Mouse (Mus musculus) midbrain, embryonic 13.5 days (tissue): Measurements from ENCODE around the gene Acta1. TPM values are rescaled to one million over a fixed set of nuclear protein-coding genes. Genes with fewer than 3 reads are reported as not detected.

ENCODE experiments used
- ATAC-seq: fragments of 200-750 bp; cut with Nextera tagmentation; 2 replicates; pipeline ENCODE4 v1.8.0; 2017; ENCODE audit warnings: mild to moderate bottlenecking, moderate TSS enrichment, moderate library complexity
- H3K27ac ChIP-seq: fragments of 300-500 bp; sonication (generic); 2 replicates; pipeline ENCODE4 v1.5.1; 2015; ENCODE audit warnings: inconsistent platforms, mild to moderate bottlenecking, moderate library complexity
- H3K27me3 ChIP-seq: fragments of 300-500 bp; sonication (generic); 2 replicates; pipeline ENCODE4 v1.6.1; 2015; ENCODE audit warnings: mild to moderate bottlenecking, inconsistent platforms
- H3K36me3 ChIP-seq: fragments of 300-500 bp; sonication (generic); 2 replicates; pipeline ENCODE4 v1.6.1; 2015; ENCODE audit warnings: mild to moderate bottlenecking, inconsistent platforms
- H3K4me1 ChIP-seq: fragments of 300-500 bp; sonication (generic); replicated peaks from 2 replicates; pipeline ENCODE4 v1.6.1; 2015; ENCODE audit warnings: inconsistent platforms
- H3K4me2 ChIP-seq: fragments of 300-500 bp; sonication (generic); replicated peaks from 2 replicates; pipeline ENCODE4 v1.6.1; 2015; ENCODE audit warnings: moderate library complexity, mild to moderate bottlenecking, inconsistent platforms
- H3K4me3 ChIP-seq: fragments of 300-500 bp; sonication (generic); replicated peaks from 2 replicates; pipeline ENCODE4 v1.5.1; 2015; ENCODE audit warnings: mild to moderate bottlenecking, inconsistent platforms
- H3K9ac ChIP-seq: fragments of 300-500 bp; sonication (generic); replicated peaks from 2 replicates; pipeline ENCODE4 v1.6.1; 2015; ENCODE audit warnings: mild to moderate bottlenecking, inconsistent platforms
- H3K9me3 ChIP-seq: fragments of 300-500 bp; sonication (generic); 2 replicates; pipeline ENCODE4 v1.6.1; 2016; ENCODE audit warnings: mild to moderate bottlenecking, inconsistent platforms
- WGBS: fragments of 180-500 bp; shearing (Covaris S2); methylation state at CpG from one replicate; pipeline ENCODE4 v1.1.7; 2015; 5-methylcytosine and 5-hydroxymethylcytosine counted together
- polyA plus RNA-seq: library from polyadenylated mRNA; unstranded; fragments of >200 nt; fragmentation: Nextera tagmentation; extraction: Ambion mirVana; gene quantifications from 2 replicates; pipeline ENCODE4 v1.2.1, GENCODE M21; 2015

Gene Acta1
- polyA plus RNA-seq, 1 experiment from 2014 or later, result 2.3 TPM

GRCm38 (mm10) chr8:123895230-123895629 lies 679 bp upstream of the Acta1 start:
- Histone ChIP-seq H3K4me3 (no peak overlapping the region), H3K9me3 (no peaks in the 10 kb centered on the region), H3K4me2 (no peak overlapping the region), H3K9ac (no peak overlapping the region), H3K27me3 (peaks cover 62% of the 10 kb centered on the region), H3K36me3 (peaks cover 9% of the 10 kb centered on the region), H3K4me1 (peaks cover 21% of the 10 kb centered on the region), H3K27ac (no peak overlapping the region)
- WGBS, result 72% methylated on average over 4 of the region's 4 CpGs
- ATAC-seq, result no peak

GRCm38 (mm10) chr8:123893413-123893812 lies 1.1 kb downstream of the Acta1 start:
- H3K27me3 ChIP-seq, result peaks cover 77% of the 10 kb centered on the region
- no peak overlapping the region for H3K9ac ChIP-seq
- H3K27ac ChIP-seq, result no peak overlapping the region
- ATAC-seq, result no peak
- H3K4me2 ChIP-seq, result no peak overlapping the region
- H3K9me3 ChIP-seq, result no peaks in the 10 kb centered on the region
- H3K4me1 ChIP-seq, result peaks cover 21% of the 10 kb centered on the region
- peaks cover 1% of the 10 kb centered on the region; the same call in 1 of the 2 replicates for H3K36me3 ChIP-seq
- 86% methylated on average over 11 of the region's 11 CpGs for WGBS
- H3K4me3 ChIP-seq, result no peak overlapping the region

GRCm38 (mm10) chr8:123892586-123893155 lies 1.9 kb downstream of the Acta1 start:
- H3K4me2 ChIP-seq, result peak overlapping the region; percentile 72
- H3K9ac ChIP-seq, result peak overlapping the region; percentile 69
- H3K9me3 ChIP-seq, result no peaks in the 10 kb centered on the region
- peak overlapping the region; percentile 48 for H3K4me3 ChIP-seq
- 12% methylated on average over 30 of the region's 30 CpGs for WGBS
- no peak overlapping the region for H3K27ac ChIP-seq
- H3K36me3 ChIP-seq, result no peaks in the 10 kb centered on the region
- peaks cover 77% of the 10 kb centered on the region for H3K27me3 ChIP-seq
- ATAC-seq, result peak; percentile 41
- H3K4me1 ChIP-seq, result peaks cover 21% of the 10 kb centered on the region

GRCm38 (mm10) chr8:123891883-123892585 lies 2.5 kb downstream of the Acta1 start:
- H3K27ac ChIP-seq, result peak overlapping the region; percentile 39; the same call in 1 of the 2 replicates
- peak overlapping the region; percentile 69 for H3K9ac ChIP-seq
- H3K36me3 ChIP-seq, result no peaks in the 10 kb centered on the region
- peak overlapping the region; percentile 72 for H3K4me2 ChIP-seq
- H3K4me3 ChIP-seq, result peak overlapping the region; percentile 48
- peak; percentile 89 for ATAC-seq
- H3K27me3 ChIP-seq, result peaks cover 77% of the 10 kb centered on the region
- peaks cover 21% of the 10 kb centered on the region for H3K4me1 ChIP-seq
- under 1% methylated on average over 49 of the region's 49 CpGs for WGBS
- no peaks in the 10 kb centered on the region for H3K9me3 ChIP-seq

GRCm38 (mm10) chr8:123891271-123891670 lies 3.3 kb downstream of the Acta1 start:
- Histone ChIP-seq H3K9ac (peak overlapping the region; percentile 69), H3K4me2 (peak overlapping the region; percentile 72), H3K27me3 (peaks cover 79% of the 10 kb centered on the region), H3K9me3 (no peaks in the 10 kb centered on the region), H3K4me1 (peaks cover 21% of the 10 kb centered on the region), H3K27ac (peak overlapping the region; percentile 39; the same call in 1 of the 2 replicates), H3K4me3 (peak overlapping the region; percentile 48), H3K36me3 (no peaks in the 10 kb centered on the region)
- under 1% methylated on average over 11 of the region's 11 CpGs for WGBS
- 0 out of 2 replicates have a peak, but pooled peaks have one; percentile 41 for ATAC-seq

GRCm38 (mm10) chr8:123889797-123890196 lies 4.8 kb downstream of the Acta1 start:
- no peaks in the 10 kb centered on the region for H3K36me3 ChIP-seq
- 61% methylated on average over 4 of the region's 4 CpGs for WGBS
- H3K27ac ChIP-seq, result no peak overlapping the region
- H3K4me1 ChIP-seq, result peaks cover 26% of the 10 kb centered on the region
- no peak overlapping the region for H3K4me2 ChIP-seq
- H3K9me3 ChIP-seq, result no peaks in the 10 kb centered on the region
- H3K27me3 ChIP-seq, result peaks cover 66% of the 10 kb centered on the region
- no peak overlapping the region for H3K9ac ChIP-seq
- ATAC-seq, result no peak
- H3K4me3 ChIP-seq, result no peak overlapping the region

GRCm38 (mm10) chr8:123887956-123888355 lies 6.6 kb downstream of the Acta1 start:
- Histone ChIP-seq H3K36me3 (no peaks in the 10 kb centered on the region), H3K4me1 (peaks cover 35% of the 10 kb centered on the region), H3K9me3 (no peaks in the 10 kb centered on the region), H3K4me3 (no peak overlapping the region), H3K9ac (no peak overlapping the region), H3K4me2 (no peak overlapping the region), H3K27ac (no peak overlapping the region), H3K27me3 (peaks cover 48% of the 10 kb centered on the region)
- WGBS, result 92% methylated on average over 2 of the region's 2 CpGs
- ATAC-seq, result no peak

GRCm38 (mm10) chr8:123887163-123887562 lies 7.4 kb downstream of the Acta1 start:
- H3K4me3 ChIP-seq, result no peak overlapping the region
- H3K9me3 ChIP-seq, result no peaks in the 10 kb centered on the region
- H3K9ac ChIP-seq, result no peak overlapping the region
- 95% methylated on average over 4 of the region's 4 CpGs for WGBS
- H3K36me3 ChIP-seq, result no peaks in the 10 kb centered on the region
- no peak overlapping the region for H3K27ac ChIP-seq
- no peak for ATAC-seq
- H3K4me2 ChIP-seq, result no peak overlapping the region
- H3K27me3 ChIP-seq, result peaks cover 40% of the 10 kb centered on the region
- H3K4me1 ChIP-seq, result peaks cover 28% of the 10 kb centered on the region

GRCm38 (mm10) chr8:123884721-123885565 lies 9.6 kb downstream of the Acta1 start:
- Histone ChIP-seq H3K4me1 (peaks cover 14% of the 10 kb centered on the region), H3K9me3 (no peaks in the 10 kb centered on the region), H3K4me2 (peak overlapping the region; percentile 25), H3K27ac (peak overlapping the region; percentile 52), H3K9ac (0 out of 2 replicates have a peak overlapping the region, but pooled peaks have one; percentile 7), H3K4me3 (no peak overlapping the region), H3K27me3 (peaks cover 20% of the 10 kb centered on the region), H3K36me3 (no peaks in the 10 kb centered on the region)
- peak; percentile 91 for ATAC-seq
- 6% methylated on average over 14 of the region's 14 CpGs for WGBS

GRCm38 (mm10) chr8:123883094-123883493 lies 11.5 kb downstream of the Acta1 start:
- Histone ChIP-seq H3K9ac (no peak overlapping the region), H3K27me3 (peaks cover 8% of the 10 kb centered on the region; the same call in 1 of the 2 replicates), H3K4me2 (no peak overlapping the region), H3K27ac (no peak overlapping the region), H3K4me3 (no peak overlapping the region), H3K4me1 (peaks cover 14% of the 10 kb centered on the region), H3K36me3 (no peaks in the 10 kb centered on the region), H3K9me3 (no peaks in the 10 kb centered on the region)
- 73% methylated on average over 4 of the region's 4 CpGs for WGBS
- ATAC-seq, result no peak

GRCm38 (mm10) chr8:123882412-123882811 lies 12.1 kb downstream of the Acta1 start:
- WGBS, result 76% methylated on average over 2 of the region's 2 CpGs
- H3K9me3 ChIP-seq, result no peaks in the 10 kb centered on the region
- no peaks in the 10 kb centered on the region for H3K36me3 ChIP-seq
- peaks cover 8% of the 10 kb centered on the region; the same call in 1 of the 2 replicates for H3K27me3 ChIP-seq
- no peak overlapping the region for H3K4me3 ChIP-seq
- H3K27ac ChIP-seq, result no peak overlapping the region
- no peak for ATAC-seq
- peaks cover 14% of the 10 kb centered on the region for H3K4me1 ChIP-seq
- H3K9ac ChIP-seq, result no peak overlapping the region
- H3K4me2 ChIP-seq, result no peak overlapping the region
